Mouse (Mus musculus) kidney, postnatal 10 days (tissue): ENCODE results near the gene Bmp10.
A peak's percentile ranks its signal among the peaks of the same experiment; 100 is the strongest.

ENCODE experiments used
- DNase-seq: peaks from one replicate; pipeline ENCODE4 v3.0.0; 2021; ENCODE audit warnings: mixed read lengths

Gene Bmp10

DNA sequence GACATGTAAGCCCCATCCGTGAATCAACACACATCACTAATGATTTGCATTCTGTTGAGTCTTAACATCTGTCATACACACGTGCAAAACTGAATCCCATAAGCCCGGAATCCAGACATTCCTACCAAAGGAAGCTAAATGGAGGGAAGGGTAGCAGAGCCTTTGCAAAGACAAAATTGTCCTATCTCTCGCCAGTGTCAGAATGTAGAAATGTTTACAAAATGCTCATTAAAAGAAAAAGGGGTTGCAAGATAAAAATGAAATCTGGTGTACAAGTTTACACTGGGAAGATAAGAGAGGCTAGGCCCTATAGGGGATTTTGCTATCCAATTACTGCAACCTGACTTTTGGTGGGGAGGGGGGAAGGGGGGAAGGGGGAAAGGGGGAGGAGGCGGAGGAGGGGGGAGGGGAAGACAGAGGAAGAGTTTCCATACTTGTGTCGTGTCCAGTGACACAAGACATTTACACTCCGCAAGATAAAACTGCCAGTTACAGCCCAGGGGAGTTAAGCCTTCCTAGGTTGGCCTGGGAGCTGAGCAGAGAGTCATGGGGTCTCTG lies at the start of gene Bmp10:
TSS of gene Bmp10 (plus strand) at position 508 of the 558 bp plus-strand sequence.
- DNase-seq = no peak

DNA sequence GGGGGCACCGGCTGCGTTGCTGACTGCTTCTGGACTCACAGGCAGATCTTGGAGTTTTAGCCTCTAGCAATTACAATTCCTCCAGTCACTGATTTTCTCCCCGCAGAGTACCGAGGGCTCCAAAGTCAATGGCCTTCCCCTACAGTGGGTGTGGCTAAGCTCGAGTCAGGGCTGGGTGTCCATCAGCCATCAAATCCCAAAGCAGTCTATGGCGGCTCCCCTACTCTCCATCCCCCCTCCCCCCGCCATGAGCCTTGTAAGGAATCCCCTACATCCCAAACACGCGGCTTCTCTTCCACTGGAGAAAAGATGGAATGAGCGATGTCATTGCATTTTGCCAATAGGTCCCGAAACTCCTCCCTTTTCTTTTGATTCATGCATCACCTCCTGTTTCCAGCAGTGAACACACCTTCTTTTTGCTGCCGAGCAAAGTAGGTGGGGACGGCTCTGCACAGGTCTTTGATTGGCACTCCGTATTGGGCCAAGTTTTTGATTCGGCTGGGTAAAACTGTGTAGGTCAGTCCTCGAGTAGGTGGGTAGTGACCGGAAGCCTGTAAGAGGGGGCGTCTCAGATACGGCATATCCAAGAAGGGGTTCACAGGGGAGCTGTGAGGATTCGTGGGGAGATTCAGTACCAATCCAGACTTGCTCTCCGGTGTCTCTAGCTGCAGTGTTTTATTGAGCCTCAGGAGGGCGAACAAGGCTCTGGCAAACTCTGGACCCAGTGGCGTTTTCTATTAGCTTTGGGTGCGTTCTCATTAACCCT lies 44.7 kb upstream of the Bmp10 start:
- peak; percentile 50 for DNase-seq

DNA sequence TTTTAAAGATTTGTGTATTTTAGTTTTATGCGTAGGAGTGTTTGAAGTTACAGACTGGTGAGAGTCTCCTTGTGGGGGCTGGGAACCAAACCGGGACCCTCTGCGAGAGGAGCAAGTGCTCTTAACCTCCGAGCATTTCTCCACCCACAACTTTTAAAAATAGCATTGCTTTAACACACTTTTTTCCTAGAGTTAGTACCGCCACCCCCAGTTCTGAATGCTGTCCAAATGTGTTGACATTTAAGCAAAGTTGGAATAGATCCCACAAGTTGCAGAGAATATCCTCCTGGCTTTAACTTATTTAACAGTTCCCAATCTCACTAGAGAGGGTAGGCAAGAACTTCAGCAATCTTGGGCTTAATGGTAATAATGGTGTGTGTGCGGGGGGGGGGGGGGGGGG lies 44.0 kb upstream of the Bmp10 start:
- DNase-seq = no peak

DNA sequence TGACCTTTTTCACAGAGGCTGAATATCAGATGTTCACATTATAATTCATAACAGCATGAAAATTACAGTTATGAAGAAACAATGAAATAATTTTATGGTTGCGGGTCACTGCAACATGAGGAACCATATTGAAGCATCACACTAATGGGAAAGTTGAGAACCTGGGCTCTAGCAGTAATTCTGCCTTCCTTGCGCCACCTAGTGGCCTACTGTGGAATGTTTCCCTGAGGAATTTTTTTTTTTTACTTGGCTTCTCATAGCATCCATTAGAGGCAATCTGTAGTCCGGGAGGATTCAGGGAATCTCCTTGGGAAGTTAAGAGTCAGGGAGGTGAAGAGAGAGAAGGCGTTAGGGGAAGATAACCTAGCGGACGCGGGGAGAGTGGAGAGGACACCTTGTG lies 42.6 kb upstream of the Bmp10 start:
- DNase-seq = peak; percentile 81

DNA sequence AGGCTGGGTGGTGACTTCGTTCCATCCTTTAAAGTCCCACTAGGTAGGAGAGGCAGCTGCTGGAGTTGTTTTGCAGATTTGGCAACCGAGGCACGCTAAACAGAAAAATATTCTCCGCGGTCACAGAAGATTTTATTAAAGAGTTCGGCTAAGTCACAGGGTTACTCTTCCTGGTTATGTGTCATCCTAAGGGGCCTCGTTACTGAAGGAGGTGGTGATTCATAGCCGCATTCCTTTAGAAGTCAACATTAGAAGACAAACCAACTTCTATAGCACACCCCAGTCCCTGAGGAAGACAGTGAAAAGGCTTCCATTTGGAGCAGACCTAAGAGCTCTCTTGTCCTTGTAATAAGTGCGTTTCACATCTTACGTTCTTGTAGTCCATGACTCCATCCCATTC lies 42.1 kb upstream of the Bmp10 start:
- DNase-seq = no peak

GRCm38 (mm10) chr6:87388877-87389276 lies 39.9 kb upstream of the Bmp10 start, which contains the start of gene Gkn3:
Gkn3 (minus strand) TSS chr6:87388935.
- DNase-seq = no peak

- DNase-seq = no peak
Observed at GRCm38 (mm10) chr6:87389455-87389989, 39.3 kb upstream of the Bmp10 start.

DNA sequence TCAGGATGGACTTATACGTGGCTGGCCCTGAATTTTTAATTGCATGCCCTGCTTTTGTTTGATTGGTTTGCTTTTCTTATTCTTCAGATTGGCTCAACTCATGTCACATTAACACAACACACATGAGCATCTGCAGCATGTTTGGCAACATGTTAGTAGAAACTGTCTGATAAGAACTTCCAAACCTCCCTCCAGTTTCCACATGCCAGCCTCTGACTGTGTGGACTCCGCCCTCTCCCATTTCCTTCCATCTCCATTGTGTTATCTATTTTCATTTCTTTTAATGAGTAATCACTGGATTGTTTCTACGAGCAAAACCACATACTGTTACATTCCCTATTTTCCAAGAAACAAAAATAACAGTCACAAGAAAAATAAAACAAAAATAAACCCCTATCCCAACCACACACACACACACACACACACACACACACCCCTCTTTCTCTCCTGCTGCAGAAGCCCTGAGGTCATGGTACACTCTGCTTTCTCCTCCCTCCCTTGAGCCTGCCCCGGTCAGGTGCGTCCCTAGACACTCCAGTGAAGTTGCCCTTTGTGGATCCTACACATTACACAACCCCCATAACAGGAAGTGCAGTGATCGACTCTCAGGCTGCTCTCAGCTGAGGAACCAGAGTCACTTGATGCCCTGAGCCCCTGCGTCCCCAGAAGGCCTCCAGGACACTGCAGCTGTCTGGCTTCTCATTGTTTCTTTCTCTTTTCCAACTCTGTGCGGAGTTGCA lies 35.2 kb upstream of the Bmp10 start:
- DNase-seq = peak; percentile 35

GRCm38 (mm10) chr6:87394783-87395182 lies 34.0 kb upstream of the Bmp10 start:
- DNase-seq = peak; percentile 53

- peak; percentile 89 for DNase-seq
Observed at GRCm38 (mm10) chr6:87399137-87399536, 29.7 kb upstream of the Bmp10 start.

DNA sequence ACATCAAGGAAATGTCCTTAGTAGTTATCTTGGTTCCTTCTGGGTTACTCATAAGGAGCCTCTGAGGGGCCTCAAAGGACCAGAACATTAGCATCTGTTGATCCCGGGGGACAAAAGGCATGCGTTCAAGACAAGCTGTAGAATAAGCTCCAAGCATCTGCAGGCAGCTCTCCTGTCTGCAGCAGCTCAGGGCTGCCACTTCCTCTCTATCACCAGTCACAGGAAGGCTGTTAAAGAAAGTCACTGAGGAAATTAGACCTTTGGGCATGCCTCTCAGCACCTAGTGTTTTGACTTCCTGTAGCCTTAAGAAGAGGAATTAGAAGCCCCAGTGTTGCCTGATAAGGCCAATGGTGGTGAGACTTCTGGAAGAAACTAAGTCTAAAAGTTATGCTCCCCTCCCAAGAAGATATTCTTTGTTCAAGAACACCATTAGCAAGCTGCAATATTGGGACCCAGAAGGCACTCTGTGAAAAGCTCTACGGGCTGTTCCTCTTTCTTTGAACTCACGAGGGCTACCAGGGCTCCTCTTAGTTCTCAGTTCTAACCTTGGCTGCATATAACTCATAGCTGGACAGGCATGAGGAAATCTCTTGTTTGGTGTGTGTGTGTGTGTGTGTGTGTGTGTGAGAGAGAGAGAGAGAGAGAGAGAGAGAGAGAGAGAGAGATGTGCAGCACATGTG lies 28.8 kb upstream of the Bmp10 start:
- no peak for DNase-seq

GRCm38 (mm10) chr6:87401456-87401855 lies 27.3 kb upstream of the Bmp10 start:
- no peak for DNase-seq

DNA sequence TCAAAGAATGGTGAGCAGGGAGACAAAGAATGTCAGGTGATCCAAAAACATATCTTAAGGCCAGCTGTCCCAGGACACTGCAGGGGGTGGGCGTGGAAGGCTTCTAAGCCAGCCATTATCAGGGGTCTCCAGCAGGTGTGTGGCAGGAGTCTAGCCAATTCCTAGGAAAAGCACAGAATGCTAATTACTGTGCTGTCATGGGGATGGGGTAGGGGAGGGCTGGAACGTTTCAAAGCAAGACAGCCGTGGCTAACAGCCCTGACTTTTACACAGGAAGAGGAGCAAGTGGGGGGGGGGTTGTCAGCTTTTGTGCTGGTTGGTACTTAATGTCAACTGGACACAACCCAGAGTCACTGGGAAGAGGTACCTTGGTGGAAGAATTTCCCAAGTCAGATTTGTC lies 16.8 kb upstream of the Bmp10 start:
- no peak for DNase-seq

GRCm38 (mm10) chr6:87422304-87422703 lies 6.5 kb upstream of the Bmp10 start:
- DNase-seq = no peak

DNA sequence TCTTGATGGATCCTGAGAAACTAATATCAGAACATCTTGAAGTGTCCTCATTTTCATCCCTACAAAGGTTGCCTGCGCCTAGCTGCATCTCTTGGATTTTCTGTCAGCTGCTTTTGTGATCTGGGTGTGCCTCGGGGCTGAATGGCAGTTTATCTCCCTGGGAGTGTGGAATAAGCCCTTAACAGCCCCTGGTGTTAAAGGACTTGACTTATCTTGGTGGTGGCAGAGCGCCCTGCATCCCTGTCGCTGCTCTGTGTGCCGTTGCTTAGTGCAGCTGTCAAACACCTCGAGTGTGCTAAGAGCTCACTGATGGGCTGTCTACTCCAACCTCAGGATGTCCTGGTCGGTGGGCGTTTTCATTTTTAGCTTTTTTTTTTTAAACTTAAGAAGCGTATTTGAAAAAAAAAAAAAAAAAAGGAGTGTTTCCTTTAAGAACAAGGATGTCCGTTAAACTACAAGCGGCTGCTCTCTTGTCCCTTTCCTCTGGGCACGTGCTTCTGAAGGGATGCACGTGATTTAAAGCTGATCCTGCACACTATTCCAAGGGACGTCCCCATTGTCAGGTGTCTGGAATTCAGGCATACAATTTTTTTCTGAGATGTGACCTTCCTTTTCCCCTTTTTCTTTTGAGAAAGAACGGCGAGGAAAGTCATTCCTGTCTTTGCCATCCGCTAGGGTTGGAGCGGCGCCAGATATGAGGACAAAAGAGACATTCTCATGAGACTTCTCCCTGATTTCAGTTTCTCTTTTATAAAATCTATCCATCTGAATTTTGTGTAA lies 4.6 kb upstream of the Bmp10 start:
- DNase-seq = peak; percentile 74

DNA sequence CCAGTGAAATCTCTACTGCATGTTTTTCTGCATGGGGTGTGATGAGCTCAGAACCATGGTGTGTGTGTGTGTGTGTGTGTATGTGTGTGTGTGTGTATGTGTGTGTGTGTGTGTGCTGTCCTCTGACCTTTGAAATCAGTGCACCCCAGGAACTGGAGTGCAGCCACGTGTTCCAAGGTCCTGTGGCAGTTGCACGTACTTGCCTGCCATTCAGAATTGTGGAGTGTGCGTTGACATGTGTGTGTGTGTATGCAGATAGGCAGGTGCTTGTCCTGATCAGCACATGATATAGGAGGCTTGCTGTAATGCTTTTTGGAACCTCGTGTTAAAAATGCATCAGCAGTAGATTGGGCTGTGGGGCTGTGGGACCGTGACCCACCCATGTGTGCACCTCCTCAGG lies 1.8 kb upstream of the Bmp10 start:
- DNase-seq = no peak

DNA sequence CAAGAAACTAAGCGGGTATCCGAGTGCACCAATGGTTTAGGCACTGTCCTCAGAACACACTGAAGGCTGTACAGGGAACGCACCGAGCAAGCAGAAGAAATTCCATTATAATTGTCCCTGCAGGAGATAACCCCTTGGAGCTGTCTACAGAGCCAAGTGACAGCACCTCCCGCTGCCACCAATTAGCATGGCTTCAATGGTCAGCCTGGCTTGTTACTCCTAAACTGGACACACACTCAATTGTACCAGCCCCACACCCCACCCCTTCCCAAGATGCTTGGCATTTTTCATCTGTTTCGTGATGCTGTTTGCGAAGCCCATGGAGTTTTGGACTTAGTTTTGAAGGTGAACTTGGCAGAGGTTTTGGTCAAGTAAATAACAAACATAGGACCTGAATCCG lies 1.2 kb upstream of the Bmp10 start:
- no peak for DNase-seq

DNA sequence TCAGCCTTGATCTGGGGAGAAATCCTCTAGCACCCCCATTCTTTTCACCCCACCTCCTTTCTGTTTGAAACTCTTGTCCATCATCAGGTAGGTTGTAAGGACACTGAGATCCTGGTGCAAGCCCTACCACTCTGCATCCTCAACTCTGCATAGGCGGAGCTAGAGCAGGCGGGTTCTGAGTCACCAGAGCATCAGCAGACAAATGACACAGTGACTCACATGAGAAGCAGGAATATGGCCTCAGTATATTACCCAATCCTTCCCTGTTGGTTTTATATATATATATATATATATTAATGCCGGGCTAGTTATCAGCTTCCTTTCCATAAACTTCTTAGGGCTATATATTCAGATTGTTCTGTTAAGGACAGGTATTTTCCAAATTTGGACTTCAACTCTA lies 7.0 kb downstream of the Bmp10 start:
- DNase-seq = no peak

- DNase-seq = no peak
Observed at GRCm38 (mm10) chr6:87436745-87437144, 8.0 kb downstream of the Bmp10 start.

GRCm38 (mm10) chr6:87443253-87443652 lies 14.5 kb downstream of the Bmp10 start:
- no peak for DNase-seq

DNA sequence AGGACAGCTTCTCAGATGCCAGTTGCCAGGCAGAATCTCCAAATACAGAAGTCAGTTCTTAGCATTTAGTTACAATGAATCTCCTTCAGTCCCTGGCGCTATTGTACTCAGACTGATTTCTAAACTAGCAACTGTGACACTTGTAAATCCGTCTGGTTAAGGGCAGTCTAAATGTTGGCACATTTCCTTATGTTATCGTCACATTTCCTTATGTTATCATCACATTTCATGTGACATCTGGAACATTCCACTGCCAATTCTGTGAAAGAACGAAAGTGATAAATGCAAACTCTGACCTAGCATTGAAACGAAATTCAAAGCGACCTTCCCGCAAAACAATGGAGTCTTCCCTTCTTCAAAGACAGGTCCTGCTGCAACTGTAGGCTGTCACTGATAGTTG lies 16.4 kb downstream of the Bmp10 start:
- no peak for DNase-seq

DNA sequence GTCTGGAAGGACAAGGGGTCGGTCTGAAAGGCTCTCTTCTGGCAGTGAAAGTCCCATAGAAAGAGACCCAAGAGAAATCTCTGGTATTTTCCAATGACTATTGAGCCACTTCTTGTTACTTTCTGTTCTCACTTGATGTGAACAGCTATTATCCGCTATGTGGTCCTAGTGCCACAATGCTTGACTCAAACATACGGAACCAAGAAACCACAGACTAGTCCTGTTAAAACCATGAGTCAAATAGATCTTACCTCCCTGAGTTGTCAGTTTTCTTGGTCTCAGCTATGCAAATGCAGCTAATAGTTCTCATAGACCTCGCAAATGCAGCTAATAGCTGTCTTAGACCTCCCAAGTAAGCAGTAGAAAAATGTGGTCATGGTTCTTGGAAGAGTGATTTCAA lies 18.4 kb downstream of the Bmp10 start:
- DNase-seq = no peak
